Mouse (Mus musculus) v-Abl transformed pro-B cells (cell line): ENCODE results near the gene Amh.
"Not testable (repeated sequence)": the region's sequence is repeated elsewhere in the genome, so short reads cannot be mapped to it uniquely, and the experiment has no call there.

Experiments
- in situ Hi-C, 2 experiments: fragments of 400-800 bp; cut with MboI; formaldehyde crosslinking; loops; one replicate each; pipeline ENCODE4 v1.15.1; 2025; ENCODE audit not compliant: unreplicated experiment in 2 of 2

The Amh gene

DNA sequence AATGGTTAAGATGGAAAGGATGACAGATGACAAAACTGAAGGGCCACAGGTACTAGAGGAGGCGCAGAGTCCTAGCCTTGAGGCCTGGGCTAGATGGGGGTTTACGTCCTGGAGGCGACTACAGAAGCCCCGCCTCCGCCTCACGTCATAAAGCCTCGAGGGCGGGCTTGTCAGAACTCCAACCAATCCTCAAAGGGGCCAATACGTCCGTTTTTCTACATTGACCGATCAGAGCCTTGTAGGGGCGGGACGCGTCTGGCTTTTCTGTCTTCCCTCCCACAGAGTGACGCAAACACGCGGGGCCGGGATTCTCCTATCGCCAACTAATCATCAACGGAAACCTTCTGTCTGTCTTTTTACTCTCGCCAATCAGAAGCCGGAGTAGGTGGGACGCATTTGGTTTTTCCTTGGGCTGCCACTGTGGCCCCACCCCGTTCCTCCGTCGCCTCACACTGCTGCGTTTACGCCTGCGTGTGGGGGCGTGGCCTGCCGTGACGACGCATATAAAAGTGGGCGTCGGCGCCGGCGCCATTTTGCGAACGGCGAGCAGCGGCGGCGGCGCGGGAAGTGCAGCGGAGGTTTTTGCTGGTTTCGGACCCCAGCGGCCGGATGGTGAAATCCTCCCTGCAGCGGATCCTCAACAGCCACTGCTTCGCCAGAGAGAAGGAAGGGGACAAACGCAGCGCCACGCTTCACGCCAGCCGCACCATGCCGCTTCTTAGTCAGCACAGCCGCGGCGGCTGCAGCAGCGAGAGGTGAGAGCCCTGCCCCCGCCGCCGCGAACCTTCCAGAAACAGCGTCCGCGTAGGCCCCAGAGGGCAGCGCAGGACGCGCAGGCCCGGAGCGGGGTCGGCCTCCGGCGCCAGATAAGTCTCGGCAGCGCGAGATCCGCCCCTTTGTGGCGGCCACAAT is 21.4 kb downstream of the Amh start, which contains the start of gene Oaz1:
Gene Oaz1, plus strand, starts transcription at position 506 of the 912 bp plus-strand sequence.
- in situ Hi-C loops, result no loop called here

DNA sequence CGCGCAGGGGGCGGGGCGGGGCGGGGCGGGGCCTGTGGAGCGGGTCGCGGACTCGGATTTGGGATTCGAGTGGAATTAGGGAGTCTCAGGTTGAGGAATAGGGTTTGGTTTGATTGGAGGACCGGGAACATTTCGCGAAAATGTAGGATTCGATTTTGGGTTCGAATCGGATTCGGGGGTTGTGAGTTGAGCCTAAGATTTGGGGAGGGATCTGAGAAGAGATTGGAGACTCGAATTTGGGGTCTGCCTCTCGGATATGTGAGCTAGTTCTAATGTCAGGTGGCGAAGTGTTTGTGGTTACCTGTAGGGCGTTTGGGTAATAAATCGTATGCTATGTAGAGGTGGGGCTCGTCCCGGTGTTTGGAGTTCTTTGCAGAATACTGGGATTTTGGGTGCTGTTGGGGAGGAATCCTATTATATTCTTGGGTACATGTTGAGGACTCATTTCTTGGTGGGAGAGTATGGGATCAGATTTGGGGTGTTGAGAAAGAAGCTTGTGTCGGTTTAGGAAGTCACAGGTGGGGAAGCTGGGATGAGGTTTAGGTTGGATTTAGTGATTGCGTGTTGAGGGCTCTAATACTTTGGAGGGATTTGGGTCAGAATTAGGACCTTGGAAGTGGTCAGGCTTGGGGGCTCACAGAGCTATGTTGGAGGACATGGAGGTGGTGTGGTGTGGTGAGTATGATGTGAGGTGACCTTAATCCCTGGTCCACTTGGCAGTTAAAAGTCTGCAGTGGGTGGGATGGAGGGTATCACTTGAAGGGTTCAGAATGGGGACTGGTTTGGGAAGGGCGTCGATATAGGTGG is 22.2 kb downstream of the Amh start:
- in situ Hi-C loops, result no loop called here

DNA sequence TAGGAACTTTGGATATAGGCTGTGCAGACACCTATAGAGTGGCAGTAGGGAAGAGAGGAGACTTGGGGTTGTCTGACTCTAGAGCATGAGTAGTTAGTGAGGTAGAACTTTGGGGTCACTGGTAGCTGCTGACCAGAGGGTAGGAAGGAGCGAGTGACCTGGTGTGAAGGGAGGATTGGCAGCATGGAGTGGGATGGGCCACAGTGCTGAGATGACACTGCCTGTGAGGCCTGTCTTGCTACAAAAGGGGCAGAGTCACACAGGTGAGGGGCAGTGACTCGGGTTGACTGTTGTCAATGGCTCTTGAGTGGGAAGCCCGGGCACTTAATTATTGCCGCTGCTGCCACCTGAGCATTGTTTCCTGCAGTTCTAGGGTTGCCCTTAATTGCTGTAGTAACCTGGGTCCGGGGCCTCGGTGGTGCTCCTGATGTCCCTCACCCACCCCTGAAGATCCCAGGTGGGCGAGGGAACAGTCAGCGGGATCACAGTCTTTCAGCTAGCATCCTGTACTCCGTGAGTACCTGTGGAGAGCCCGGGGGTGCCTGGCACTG is 22.9 kb downstream of the Amh start:
- in situ Hi-C loops, result no loop called here

DNA sequence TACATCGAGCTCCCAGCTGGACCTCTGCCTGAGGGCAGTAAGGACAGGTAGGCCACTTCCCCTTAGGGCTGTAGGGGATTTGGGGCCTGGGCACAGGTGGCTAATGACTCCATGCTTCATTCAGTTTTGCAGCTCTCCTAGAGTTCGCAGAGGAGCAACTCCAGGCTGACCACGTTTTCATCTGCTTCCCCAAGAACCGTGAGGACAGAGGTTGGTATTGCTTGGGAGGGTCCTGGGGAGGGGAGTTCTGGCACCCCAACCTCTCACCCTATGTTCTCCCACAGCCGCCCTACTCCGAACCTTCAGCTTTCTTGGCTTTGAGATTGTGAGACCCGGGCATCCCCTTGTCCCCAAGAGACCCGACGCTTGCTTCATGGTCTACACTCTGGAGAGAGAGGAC is 23.5 kb downstream of the Amh start:
- in situ Hi-C loops, result not testable (repeated sequence)

GRCm38 (mm10) chr10:80829359-80830278 is 24.6 kb downstream of the Amh start:
- in situ Hi-C loops, result no loop called here

GRCm38 (mm10) chr10:80831136-80831535 is 26.1 kb downstream of the Amh start:
- in situ Hi-C loops, result no loop called here

DNA sequence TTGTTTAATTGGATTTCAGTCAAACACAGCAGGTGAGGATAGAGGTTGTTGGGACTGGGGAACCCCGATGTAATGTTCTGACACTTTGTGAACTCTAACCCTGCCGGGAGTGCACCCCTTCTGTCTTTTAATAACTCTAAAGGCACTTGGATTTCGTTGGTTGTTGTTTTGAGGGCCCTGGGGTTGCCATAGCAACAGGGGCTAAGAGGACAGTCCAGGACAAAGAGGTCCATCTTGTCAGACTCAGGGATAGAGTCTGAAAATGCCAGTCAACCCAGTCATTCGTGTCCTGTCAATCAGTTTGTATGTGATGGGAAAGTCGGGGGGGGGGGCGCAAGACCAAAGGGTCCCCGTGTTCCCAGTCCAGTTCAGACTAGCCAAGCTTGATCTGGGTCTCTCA is 27.8 kb downstream of the Amh start:
- in situ Hi-C loops, result no loop called here

- in situ Hi-C loops, result no loop called here
These were observed 30.6 kb downstream of the Amh start for GRCm38 (mm10) chr10:80835617-80836016.

DNA sequence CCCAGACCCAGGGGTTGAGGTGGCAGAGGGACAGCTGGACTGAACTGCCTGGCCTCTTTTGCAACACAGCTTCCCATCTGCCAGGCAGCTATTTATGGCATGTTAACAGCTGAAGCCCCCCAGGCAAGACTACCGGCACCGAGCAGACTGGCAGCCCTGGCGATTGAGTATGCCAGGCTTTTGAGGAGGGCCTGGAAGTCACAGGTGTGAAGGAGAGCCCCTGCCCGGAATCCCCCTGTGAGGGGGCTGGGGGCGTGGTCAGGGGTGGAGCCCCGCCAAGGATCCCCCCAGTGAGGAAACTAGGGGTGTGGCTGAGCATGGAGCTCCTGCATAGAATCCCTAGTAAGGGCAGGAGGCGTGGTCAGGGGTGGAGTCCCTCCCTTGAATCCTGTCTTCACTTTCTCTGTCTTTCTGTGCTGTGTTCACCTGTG is 31.9 kb downstream of the Amh start:
- in situ Hi-C loops, result no loop called here

DNA sequence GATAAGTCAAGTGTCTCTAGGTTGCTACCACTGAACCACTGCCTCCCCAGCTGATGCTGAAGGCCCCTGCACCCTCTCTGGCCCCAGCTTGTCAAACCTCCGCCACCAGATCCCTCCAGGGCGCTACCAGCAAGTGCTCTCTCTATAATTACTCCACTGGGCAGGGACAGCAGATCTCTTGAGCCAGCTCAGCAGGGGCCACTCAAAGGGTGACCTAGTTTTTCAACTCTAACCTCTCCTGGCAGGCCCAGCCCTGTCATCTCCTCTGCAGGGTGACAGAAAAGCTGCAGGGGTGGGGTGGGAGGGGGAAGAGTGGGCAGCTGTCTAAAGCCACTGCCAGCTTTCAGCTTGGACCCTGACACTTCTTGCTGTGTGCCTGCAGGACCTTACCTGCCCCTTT is 32.8 kb downstream of the Amh start:
- in situ Hi-C loops, result no loop called here

- in situ Hi-C loops, result no loop called here
These were observed 33.4 kb downstream of the Amh start for GRCm38 (mm10) chr10:80838346-80838912.

DNA sequence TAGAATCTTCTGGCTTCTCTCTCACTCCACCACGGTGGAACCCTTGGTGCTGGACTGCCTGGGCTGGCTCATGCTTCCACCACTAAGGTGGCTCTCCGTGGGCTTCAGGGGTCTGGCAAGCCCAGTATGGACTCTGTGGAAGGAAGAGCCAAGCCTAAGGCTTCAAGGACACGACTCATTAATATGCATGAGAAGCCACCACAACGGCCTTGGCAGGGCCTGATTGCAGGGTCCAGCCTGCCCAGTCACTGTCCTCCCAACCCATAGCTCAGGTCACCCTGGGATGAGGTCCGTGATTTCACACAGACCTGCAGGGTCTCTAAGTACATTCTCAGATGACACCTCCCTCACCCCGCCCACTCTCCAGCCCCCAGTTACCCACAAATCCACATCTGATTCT is 34.8 kb downstream of the Amh start:
- in situ Hi-C loops, result no loop called here

DNA sequence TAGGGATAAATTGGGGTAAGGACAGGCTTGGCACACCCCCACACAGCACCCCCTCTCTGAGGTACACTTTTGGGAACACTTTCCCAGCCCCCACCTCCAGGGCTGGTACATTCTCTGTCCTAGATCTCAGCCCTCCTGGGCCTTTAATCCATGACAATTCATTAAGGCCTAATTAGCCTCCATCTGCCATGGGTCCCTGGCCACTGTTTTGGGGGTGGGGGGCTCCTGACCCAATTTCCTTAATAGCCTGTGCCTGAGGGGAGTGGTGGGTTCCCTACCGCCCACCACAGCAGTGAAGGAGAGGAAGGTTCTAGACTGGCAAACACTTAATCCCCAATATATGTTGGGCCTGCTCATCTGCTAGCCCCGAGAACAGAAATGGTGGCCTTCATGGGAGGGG is 36.6 kb downstream of the Amh start:
- in situ Hi-C loops, result no loop called here

DNA sequence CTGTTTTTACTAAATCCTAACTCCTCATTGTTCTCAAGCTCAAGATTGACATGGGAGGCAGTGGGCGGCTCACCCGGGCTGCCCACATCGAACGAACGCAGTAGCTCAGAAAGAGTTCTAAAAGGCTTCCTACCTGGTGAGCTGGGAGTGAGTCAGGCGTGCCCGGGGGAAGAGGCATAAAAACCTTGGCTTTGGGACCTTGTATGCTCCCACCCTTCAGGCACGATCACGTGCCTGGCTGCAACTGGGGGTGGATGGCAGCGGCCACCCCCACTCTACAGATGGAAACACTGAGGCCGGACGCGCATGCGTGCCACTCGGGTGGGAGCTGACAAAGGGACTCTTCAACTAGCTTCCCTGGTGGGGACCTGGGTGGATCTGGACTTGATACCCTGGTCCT is 37.3 kb downstream of the Amh start:
- in situ Hi-C loops, result no loop called here

- in situ Hi-C loops, result no loop called here
These were observed 38.3 kb downstream of the Amh start for GRCm38 (mm10) chr10:80843087-80843930.

DNA sequence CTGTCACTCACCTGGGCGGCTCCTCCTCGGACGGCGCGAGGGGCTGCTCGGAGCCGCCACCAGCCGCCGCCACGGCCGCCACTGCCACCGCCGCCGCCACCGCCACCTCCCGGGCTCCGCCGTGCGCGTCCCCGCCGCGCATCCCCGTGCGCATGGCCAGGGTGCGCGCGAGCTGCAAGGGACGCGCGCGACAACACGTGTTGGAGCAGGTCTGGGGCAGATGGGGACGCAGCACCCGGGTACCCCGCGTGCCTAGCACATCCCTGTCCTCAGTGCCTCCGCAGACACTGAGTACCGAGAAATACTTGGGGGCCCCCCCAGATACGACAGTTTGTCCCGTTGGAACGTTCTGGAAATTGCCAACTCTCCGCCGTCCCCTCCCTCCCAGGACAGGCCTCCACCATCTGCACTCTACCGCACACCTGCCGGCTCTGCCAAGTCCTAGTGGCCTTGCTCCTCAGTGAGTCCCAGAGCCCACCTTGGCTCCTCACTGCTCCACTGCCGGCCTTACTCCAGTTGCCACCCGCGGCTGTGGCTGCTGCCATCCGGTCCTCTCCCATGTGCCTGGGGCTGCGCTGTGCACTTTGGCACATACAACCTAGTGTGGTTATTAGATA is 39.0 kb downstream of the Amh start, which contains the start of gene Lingo3:
Gene Lingo3, minus strand, starts transcription at position 109 of the 617 bp plus-strand sequence.
- in situ Hi-C loops, result no loop called here

- in situ Hi-C loops, result no loop called here
These were observed 40.1 kb downstream of the Amh start for GRCm38 (mm10) chr10:80845055-80845693.

DNA sequence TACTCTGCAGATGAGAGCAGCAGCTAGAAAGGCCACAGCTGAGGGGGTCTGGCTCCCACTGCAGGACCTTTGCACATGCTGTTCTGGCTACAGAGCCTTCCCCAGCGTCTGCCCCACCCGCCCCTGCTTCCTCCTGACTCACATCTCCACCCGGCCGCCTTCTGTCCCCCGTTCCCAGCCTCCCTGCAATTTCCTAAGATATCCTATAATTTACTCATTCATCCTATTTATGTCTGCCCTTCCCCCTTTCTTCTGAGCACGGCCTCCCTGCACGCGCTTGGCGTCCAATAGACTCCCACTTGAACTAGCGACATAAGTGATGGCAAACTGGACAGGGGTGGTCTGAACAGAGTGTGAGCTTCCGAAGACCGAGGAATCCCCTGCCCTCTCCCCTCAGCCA is 40.7 kb downstream of the Amh start:
- in situ Hi-C loops, result no loop called here
